Mouse (Mus musculus): ENCODE results near the gene Megf11.

Gene Megf11

GRCm38 (mm10) chr9:64566376-64566775, 180.9 kb downstream of the Megf11 start:
- peak; percentile 50 for DNase-seq (ENCODE audit: low spot score)

- no peak for DNase-seq (ENCODE audit: low spot score)
Observed at GRCm38 (mm10) chr9:64567482-64567881, 182.1 kb downstream of the Megf11 start.

GRCm38 (mm10) chr9:64568467-64569260, 183.2 kb downstream of the Megf11 start:
- DNase-seq (ENCODE audit: low spot score): no peak

GRCm38 (mm10) chr9:64570448-64570847, 185.0 kb downstream of the Megf11 start:
- no peak for DNase-seq (ENCODE audit: low spot score)

GRCm38 (mm10) chr9:64571091-64571490, 185.7 kb downstream of the Megf11 start:
- no peak for DNase-seq (ENCODE audit: low spot score)

- DNase-seq (ENCODE audit: low spot score): no peak
Observed at GRCm38 (mm10) chr9:64572629-64573190, 187.3 kb downstream of the Megf11 start.

- DNase-seq (ENCODE audit: low spot score): no peak
Observed at GRCm38 (mm10) chr9:64575658-64576057, 190.2 kb downstream of the Megf11 start.

GRCm38 (mm10) chr9:64576143-64576878, 190.9 kb downstream of the Megf11 start:
- DNase-seq (ENCODE audit: low spot score): no peak

- DNase-seq (ENCODE audit: low spot score): no peak
Observed at GRCm38 (mm10) chr9:64577156-64577555, 191.7 kb downstream of the Megf11 start.

GRCm38 (mm10) chr9:64578014-64578413, 192.6 kb downstream of the Megf11 start:
- DNase-seq (ENCODE audit: low spot score): no peak

GRCm38 (mm10) chr9:64579306-64579705, 193.9 kb downstream of the Megf11 start:
- no peak for DNase-seq (ENCODE audit: low spot score)

- no peak for DNase-seq (ENCODE audit: low spot score)
Observed at GRCm38 (mm10) chr9:64586292-64586691, 200.9 kb downstream of the Megf11 start.

GRCm38 (mm10) chr9:64587991-64588390, 202.6 kb downstream of the Megf11 start:
- DNase-seq (ENCODE audit: low spot score): no peak

GRCm38 (mm10) chr9:64590634-64591041, 205.2 kb downstream of the Megf11 start:
- DNase-seq (ENCODE audit: low spot score): peak; percentile 89

- DNase-seq (ENCODE audit: low spot score): peak; percentile 65
Observed at GRCm38 (mm10) chr9:64591436-64591835, 206.0 kb downstream of the Megf11 start.

GRCm38 (mm10) chr9:64594442-64594841, 209.0 kb downstream of the Megf11 start:
- DNase-seq (ENCODE audit: low spot score): no peak

- DNase-seq (ENCODE audit: low spot score): no peak
Observed at GRCm38 (mm10) chr9:64598427-64598826, 213.0 kb downstream of the Megf11 start.

- no peak for DNase-seq (ENCODE audit: low spot score)
Observed at GRCm38 (mm10) chr9:64600731-64601130, 215.3 kb downstream of the Megf11 start.

GRCm38 (mm10) chr9:64602895-64603294, 217.5 kb downstream of the Megf11 start:
- DNase-seq (ENCODE audit: low spot score): no peak

GRCm38 (mm10) chr9:64604217-64604711, 218.8 kb downstream of the Megf11 start:
- DNase-seq (ENCODE audit: low spot score): no peak

- no peak for DNase-seq (ENCODE audit: low spot score)
Observed at GRCm38 (mm10) chr9:64605077-64605714, 219.8 kb downstream of the Megf11 start.

- DNase-seq (ENCODE audit: low spot score): no peak
Observed at GRCm38 (mm10) chr9:64605735-64606349, 220.4 kb downstream of the Megf11 start.
